Mouse (Mus musculus): Measurements from ENCODE around the gene Calr3. TPM values are rescaled to one million over a fixed set of nuclear protein-coding genes. Genes with fewer than 3 reads are reported as not detected.
A peak's percentile ranks its signal among the peaks of the same experiment; 100 is the strongest.

Calr3 gene
- polyA plus RNA-seq, 1 experiment from 2014 or later = 0.72 TPM

DNA sequence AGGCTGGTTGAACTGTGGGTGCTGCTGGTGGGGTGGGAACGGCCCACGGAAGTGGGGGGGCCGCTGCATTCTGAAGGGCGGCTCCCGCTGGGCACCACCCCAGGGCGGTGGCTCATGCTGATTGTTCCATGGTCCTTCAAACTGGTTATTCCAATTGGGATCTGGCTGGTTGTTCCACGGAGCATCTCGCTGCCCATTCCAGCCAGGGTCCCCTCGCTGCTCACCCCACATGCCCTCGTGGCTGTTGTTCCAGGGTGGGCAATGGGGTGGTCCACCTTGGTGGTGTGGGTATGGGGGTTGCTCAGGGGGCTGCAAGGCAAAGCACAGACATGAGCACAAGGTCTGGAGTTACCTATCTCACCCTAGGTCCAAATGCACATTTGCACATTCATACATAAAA lies 20.5 kb upstream of the Calr3 start:
- H3K4me3 ChIP-seq (ENCODE audit: low read depth, low read length) = no peak overlapping the region
- no peak overlapping the region for H3K9ac ChIP-seq (replicated peaks)
- TF ChIP-seq EP300 (IDR thresholded peaks at IDR 0.05; ENCODE audit: low read depth) = no peak
- no peak for TF ChIP-seq CTCF (IDR thresholded peaks at IDR 0.05; ENCODE audit: low read depth)
- peaks cover 97% of the 10 kb centered on the region for H3K36me3 ChIP-seq (replicated peaks; ENCODE audit: insufficient read depth, low read length)
- no peak overlapping the region for H3K4me2 ChIP-seq (ENCODE audit: low read depth, low read length)
- 93% methylated on average over 10 of the region's 10 CpGs for WGBS (ENCODE audit: insufficient replicate concordance)
- H3K4me1 ChIP-seq (ENCODE audit: insufficient read depth) = no peaks in the 10 kb centered on the region; the same call in 1 of the 2 replicates
- no peak for ATAC-seq
- H3K27ac ChIP-seq (ENCODE audit: low read depth) = no peak overlapping the region
- H3K27me3 ChIP-seq (ENCODE audit: insufficient read depth, low read length) = no peaks in the 10 kb centered on the region
- DNase-seq = no peak
- no peaks in the 10 kb centered on the region for H3K9me3 ChIP-seq (ENCODE audit: low read length)

DNA sequence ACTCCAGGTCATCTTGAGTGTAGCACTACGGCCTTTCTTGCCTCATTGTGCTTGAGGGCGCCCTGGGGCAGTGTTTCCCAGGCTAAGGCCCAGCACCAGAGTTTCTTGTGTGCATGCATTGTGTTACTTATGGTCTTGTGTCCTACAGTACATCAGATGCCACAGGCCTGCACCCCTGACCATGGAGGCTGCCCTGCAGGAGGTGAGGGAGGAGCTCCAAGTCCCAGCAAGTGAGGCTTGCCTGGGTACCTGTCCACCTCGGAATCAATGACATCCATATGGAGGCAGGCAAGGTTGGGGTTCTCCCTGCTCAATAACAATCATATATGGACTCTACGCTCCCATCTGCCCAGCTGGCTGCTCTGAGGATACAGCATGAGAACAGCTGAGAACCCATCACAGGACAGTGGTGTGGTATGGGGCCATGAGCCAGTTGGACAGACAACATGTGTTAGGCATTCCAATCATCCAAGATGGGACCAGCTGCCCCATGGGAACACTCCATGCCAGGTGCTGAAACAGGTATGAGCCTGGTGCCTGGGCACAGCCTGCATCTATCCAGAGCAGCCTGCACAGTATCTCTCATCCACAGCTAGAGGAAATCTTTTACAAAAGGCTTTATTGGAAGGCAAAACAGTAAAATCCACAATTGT lies 16.3 kb upstream of the Calr3 start:
- WGBS (ENCODE audit: insufficient replicate concordance) = 82% methylated on average over 4 of the region's 4 CpGs
- Histone ChIP-seq H3K9me3 (ENCODE audit: low read length) (no peaks in the 10 kb centered on the region), H3K4me1 (ENCODE audit: insufficient read depth) (no peaks in the 10 kb centered on the region), H3K27ac (ENCODE audit: low read depth) (no peak overlapping the region), H3K4me2 (ENCODE audit: low read depth, low read length) (no peak overlapping the region), H3K4me3 (ENCODE audit: low read depth, low read length) (no peak overlapping the region), H3K9ac (replicated peaks) (no peak overlapping the region), H3K36me3 (replicated peaks; ENCODE audit: insufficient read depth, low read length) (peaks cover 60% of the 10 kb centered on the region), H3K27me3 (ENCODE audit: insufficient read depth, low read length) (no peaks in the 10 kb centered on the region)
- DNase-seq (no peak), ATAC-seq (no peak)
- TF ChIP-seq EP300 (IDR thresholded peaks at IDR 0.05; ENCODE audit: low read depth) (no peak), CTCF (IDR thresholded peaks at IDR 0.05; ENCODE audit: low read depth) (no peak)

DNA sequence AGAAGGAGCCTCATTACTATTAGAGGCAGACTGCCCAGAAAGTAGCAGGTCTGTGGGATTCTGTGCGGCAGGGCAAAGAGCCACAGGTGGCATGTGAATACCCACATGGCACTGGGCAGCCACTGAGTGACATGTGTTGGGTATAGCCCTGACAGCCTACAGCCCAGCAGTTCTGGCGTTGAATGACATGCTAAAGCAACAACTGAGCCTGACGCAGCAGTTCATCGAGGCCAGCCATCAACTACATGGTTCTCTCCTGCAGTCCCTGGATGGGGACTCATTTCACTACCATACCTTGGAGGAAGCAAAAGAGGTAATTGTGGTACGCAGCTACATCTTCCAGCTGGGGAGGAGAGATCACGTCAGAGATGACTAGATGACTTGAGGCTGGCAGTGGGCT lies 14.8 kb upstream of the Calr3 start:
- DNase-seq (no peak), ATAC-seq (no peak)
- Histone ChIP-seq H3K27me3 (ENCODE audit: insufficient read depth, low read length) (no peaks in the 10 kb centered on the region), H3K4me3 (ENCODE audit: low read depth, low read length) (no peak overlapping the region), H3K27ac (ENCODE audit: low read depth) (no peak overlapping the region), H3K9me3 (ENCODE audit: low read length) (peaks cover 5% of the 10 kb centered on the region; the same call in 1 of the 2 replicates), H3K36me3 (replicated peaks; ENCODE audit: insufficient read depth, low read length) (peaks cover 56% of the 10 kb centered on the region), H3K4me1 (ENCODE audit: insufficient read depth) (no peaks in the 10 kb centered on the region), H3K4me2 (ENCODE audit: low read depth, low read length) (no peak overlapping the region), H3K9ac (replicated peaks) (no peak overlapping the region)
- WGBS (ENCODE audit: insufficient replicate concordance) = 83% methylated on average over 6 of the region's 6 CpGs
- TF ChIP-seq EP300 (IDR thresholded peaks at IDR 0.05; ENCODE audit: low read depth) (no peak), CTCF (IDR thresholded peaks at IDR 0.05; ENCODE audit: low read depth) (no peak)

DNA sequence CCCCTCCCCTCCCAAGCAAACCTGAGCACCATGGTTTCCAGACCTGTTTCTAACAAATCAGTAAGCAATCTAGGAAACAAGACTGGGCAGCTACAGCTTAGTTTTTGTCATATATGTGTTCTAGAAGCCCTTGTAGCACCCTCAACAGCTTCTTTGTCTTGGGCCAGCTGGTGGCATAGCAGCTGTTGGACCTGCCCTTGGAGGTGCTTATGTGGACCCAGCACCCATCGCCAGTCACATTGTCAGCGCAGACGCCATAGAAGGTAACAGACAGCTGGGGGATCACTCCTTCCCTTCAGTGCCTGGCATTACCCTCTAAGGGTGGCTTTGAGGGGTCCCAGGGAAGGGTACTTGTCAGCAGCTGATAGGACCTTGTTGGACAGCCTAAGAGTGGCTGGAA lies 14.1 kb upstream of the Calr3 start:
- ATAC-seq (no peak), DNase-seq (no peak)
- H3K9me3 ChIP-seq (ENCODE audit: low read length) = peaks cover 6% of the 10 kb centered on the region; the same call in 1 of the 2 replicates
- no peak overlapping the region for H3K4me3 ChIP-seq (ENCODE audit: low read depth, low read length)
- H3K36me3 ChIP-seq (replicated peaks; ENCODE audit: insufficient read depth, low read length) = peaks cover 52% of the 10 kb centered on the region
- H3K27ac ChIP-seq (ENCODE audit: low read depth) = no peak overlapping the region
- 92% methylated on average over 3 of the region's 3 CpGs for WGBS (ENCODE audit: insufficient replicate concordance)
- no peaks in the 10 kb centered on the region for H3K4me1 ChIP-seq (ENCODE audit: insufficient read depth)
- H3K9ac ChIP-seq (replicated peaks) = no peak overlapping the region
- no peaks in the 10 kb centered on the region for H3K27me3 ChIP-seq (ENCODE audit: insufficient read depth, low read length)
- H3K4me2 ChIP-seq (ENCODE audit: low read depth, low read length) = no peak overlapping the region
- no peak for TF ChIP-seq EP300 (IDR thresholded peaks at IDR 0.05; ENCODE audit: low read depth)
- TF ChIP-seq CTCF (IDR thresholded peaks at IDR 0.05; ENCODE audit: low read depth) = no peak

DNA sequence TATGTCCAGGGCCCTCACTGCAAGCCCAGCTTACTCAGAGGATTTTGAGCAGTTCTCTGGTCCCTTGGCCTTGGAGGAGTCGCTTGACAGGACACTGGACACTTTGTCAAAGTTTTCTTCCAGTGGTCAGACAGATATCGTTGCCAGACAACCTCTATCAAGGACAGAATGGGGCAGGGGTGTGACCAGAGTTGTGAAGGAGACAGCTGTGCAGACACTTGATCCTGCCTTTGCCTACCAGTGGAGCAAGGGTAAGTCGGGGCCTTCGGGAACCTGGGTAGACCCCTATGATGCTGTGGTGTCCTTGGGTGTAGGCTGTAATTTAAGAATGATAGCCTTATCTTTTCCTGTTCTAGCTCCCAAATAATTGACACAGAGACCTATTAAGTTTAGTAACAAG lies 11.6 kb upstream of the Calr3 start:
- H3K9ac ChIP-seq (replicated peaks) = no peak overlapping the region
- whole genome bisulfite sequencing (ENCODE audit: insufficient replicate concordance) = 91% methylated on average over 4 of the region's 4 CpGs
- H3K4me2 ChIP-seq (ENCODE audit: low read depth, low read length) = no peak overlapping the region
- H3K4me1 ChIP-seq (ENCODE audit: insufficient read depth) = no peaks in the 10 kb centered on the region
- ATAC-seq (no peak), DNase-seq (no peak)
- H3K27ac ChIP-seq (ENCODE audit: low read depth) = no peak overlapping the region
- H3K36me3 ChIP-seq (replicated peaks; ENCODE audit: insufficient read depth, low read length) = peaks cover 31% of the 10 kb centered on the region
- H3K4me3 ChIP-seq (ENCODE audit: low read depth, low read length) = no peak overlapping the region
- TF ChIP-seq CTCF (IDR thresholded peaks at IDR 0.05; ENCODE audit: low read depth) = no peak
- no peak for TF ChIP-seq EP300 (IDR thresholded peaks at IDR 0.05; ENCODE audit: low read depth)
- H3K9me3 ChIP-seq (ENCODE audit: low read length) = peaks cover 6% of the 10 kb centered on the region; the same call in 1 of the 2 replicates
- H3K27me3 ChIP-seq (ENCODE audit: insufficient read depth, low read length) = no peaks in the 10 kb centered on the region

DNA sequence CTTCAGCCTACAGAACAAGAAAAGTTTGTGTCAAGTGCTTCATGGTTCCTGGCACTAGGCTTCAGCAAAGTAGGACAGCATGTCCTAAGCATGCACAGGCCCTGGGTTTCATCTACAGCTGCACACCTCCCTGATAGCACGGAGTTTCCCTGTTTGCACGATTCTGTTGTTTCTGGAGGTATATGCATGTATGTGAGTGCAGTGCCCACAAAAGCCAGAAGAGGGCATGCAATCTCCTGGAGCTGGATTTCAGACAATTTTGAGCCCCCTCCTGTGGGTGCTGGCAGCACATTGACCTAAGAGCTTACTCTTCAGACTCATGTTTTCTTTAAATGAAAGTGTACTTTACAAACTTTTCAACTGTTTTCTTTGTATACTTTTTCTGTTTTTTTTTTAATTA lies 10.2 kb upstream of the Calr3 start:
- TF ChIP-seq EP300 (IDR thresholded peaks at IDR 0.05; ENCODE audit: low read depth) (no peak), CTCF (IDR thresholded peaks at IDR 0.05; ENCODE audit: low read depth) (0 out of 2 replicates have a peak, but pooled peaks have one; percentile 12)
- no peak overlapping the region for H3K9ac ChIP-seq (replicated peaks)
- H3K4me2 ChIP-seq (ENCODE audit: low read depth, low read length) = no peak overlapping the region
- no peaks in the 10 kb centered on the region for H3K4me1 ChIP-seq (ENCODE audit: insufficient read depth)
- H3K9me3 ChIP-seq (ENCODE audit: low read length) = peaks cover 6% of the 10 kb centered on the region; the same call in 1 of the 2 replicates
- H3K36me3 ChIP-seq (replicated peaks; ENCODE audit: insufficient read depth, low read length) = peaks cover 27% of the 10 kb centered on the region
- H3K27me3 ChIP-seq (ENCODE audit: insufficient read depth, low read length) = no peaks in the 10 kb centered on the region
- no peak overlapping the region for H3K27ac ChIP-seq (ENCODE audit: low read depth)
- no peak overlapping the region for H3K4me3 ChIP-seq (ENCODE audit: low read depth, low read length)
- no peak for ATAC-seq
- WGBS (ENCODE audit: insufficient replicate concordance) = 91% methylated on average over 2 of the region's 2 CpGs
- no peak for DNase-seq
